Mouse (Mus musculus) layer of hippocampus, adult 2 months (tissue): ENCODE measurements around the gene Slc9a7. TPM values are rescaled to one million over a fixed set of nuclear protein-coding genes. Genes with fewer than 3 reads are reported as not detected.
A peak's percentile ranks its signal among the peaks of the same experiment; 100 is the strongest.

Experiments
- DNase-seq, 2 experiments: peaks; one replicate each; pipeline ENCODE4 v3.0.0; 2022; ENCODE audit warnings: low spot score in 2 of 2
- H3K27ac ChIP-seq: fragments of 200-600 bp; 2 replicates; pipeline ENCODE4 v1.8.1; 2022
- H3K4me3 ChIP-seq: fragments of 200-600 bp; 2 replicates; pipeline ENCODE4 v1.8.1; 2022; ENCODE audit warnings: mild to moderate bottlenecking
- CTCF ChIP-seq: fragments of 200-600 bp; conservative IDR thresholded peaks from 2 replicates; pipeline ENCODE4 v1.8.1; 2022; ENCODE audit warnings: antibody characterized with exemption, mild to moderate bottlenecking, moderate library complexity
- total RNA-seq, 2 experiments: library from RNA; stranded (reverse); gene quantifications; 2 replicates each; pipeline ENCODE4 v1.2.3; 2021

Gene Slc9a7
- total RNA-seq, 2 experiments from 2014 or later, result 62.9 to 65.6 TPM

DNA sequence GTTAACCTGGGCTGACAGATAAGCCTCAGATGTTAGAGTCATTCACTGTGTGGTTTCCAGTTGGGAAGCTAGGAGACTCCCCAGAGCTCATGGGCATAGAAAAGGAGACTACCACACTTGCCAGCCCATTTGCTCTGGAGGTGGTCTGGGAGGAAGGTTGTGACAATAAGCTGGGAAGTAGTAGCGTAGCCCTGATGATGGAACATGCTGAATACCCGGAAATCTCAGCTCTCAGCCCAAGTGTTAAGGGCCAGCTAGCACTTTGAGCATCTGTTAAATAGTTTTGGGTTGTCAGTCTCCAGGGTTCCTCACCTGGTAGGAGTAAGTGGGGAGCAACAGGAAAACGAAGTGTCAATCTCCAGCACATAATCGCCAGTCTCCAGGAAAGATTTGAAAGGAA, 221.4 kb downstream of the Slc9a7 start:
- no peak overlapping the region for H3K27ac ChIP-seq
- no peak for DNase-seq
- no peak for TF ChIP-seq CTCF
- H3K4me3 ChIP-seq, result no peak overlapping the region

DNA sequence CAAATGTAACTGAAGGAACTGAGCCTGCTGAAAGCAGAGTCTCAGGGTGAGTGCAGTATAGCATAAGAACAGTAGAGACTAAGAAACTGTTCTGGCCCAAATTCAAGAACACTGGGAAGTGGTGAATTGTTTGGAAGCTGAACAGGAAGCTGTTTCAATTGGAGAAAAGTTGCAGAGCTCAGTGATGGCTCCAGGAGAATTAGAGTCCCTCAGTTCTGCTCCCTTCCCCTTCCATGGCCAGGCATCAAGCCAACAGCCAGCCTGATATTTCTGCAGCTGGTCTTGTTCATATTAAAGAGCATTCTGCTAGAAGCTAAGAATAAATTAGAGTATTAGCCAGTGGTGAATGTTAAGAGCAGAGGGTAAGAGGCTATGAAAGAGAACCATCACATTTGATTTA, 225.0 kb downstream of the Slc9a7 start:
- Histone ChIP-seq H3K4me3 (no peak overlapping the region), H3K27ac (no peak overlapping the region; the same call in 1 of the 2 replicates)
- no peak for TF ChIP-seq CTCF
- DNase-seq, result no peak

DNA sequence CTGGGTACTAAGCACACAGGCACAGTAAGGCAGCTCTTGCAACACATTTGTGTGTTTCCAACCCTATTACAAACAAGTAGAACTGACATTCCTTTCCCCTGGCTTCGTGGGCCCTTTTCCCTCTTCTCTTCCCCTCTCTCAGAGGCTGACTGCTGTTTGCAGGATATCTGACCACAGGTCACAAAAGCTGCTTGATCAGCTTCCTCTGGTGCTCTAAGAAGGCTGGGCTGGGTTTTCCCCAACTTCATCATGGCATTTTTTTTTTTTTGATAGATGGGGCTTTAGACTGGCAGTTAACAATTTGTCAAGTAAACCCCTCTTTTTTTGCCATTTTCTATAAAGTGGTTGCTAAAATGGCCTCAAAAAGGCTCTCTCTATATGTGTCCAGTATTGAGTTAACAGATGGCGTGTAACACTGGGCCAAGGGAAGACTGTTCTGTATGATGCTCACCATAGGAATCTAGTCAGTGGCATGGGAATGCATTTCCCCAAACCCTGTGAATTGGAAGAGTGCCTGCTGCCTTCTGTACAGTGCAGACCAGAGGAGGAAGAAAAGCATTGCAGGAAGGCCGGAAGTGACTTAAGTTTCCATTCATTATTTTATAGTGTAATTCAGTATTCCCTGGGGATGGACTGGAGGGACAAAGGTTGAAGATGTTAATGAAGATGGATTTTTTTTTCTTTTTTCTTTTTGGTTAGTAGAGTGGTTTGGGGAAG, 229.7 kb downstream of the Slc9a7 start:
- no peak overlapping the region for H3K27ac ChIP-seq
- DNase-seq, result no peak
- no peak overlapping the region for H3K4me3 ChIP-seq
- TF ChIP-seq CTCF, result no peak

DNA sequence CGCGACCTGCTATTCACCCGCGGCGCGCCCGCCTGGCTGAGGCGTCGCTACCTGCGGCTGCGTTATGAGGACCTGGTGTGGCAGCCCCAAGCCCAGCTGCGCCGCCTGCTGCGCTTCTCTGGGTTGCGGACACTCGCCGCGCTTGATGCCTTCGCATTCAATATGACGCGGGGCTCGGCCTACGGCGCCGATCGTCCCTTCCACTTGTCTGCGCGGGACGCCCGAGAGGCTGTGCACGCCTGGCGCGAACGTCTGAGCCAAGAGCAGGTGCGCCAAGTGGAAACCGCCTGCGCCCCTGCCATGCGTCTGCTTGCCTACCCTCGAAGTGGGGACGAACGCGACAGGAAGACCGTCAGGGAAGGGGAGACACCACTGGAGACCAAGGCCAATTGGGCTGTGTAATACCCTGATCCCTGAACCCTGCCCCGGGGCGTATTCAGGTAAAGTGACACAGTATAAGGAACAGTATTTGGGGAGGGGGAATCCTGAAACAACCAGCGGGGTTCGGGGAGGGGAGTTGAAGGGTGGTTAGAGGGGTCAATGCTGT, 230.8 kb downstream of the Slc9a7 start:
- no peak for TF ChIP-seq CTCF
- DNase-seq, result no peak
- Histone ChIP-seq H3K4me3 (peak overlapping the region; percentile 56), H3K27ac (no peak overlapping the region)

DNA sequence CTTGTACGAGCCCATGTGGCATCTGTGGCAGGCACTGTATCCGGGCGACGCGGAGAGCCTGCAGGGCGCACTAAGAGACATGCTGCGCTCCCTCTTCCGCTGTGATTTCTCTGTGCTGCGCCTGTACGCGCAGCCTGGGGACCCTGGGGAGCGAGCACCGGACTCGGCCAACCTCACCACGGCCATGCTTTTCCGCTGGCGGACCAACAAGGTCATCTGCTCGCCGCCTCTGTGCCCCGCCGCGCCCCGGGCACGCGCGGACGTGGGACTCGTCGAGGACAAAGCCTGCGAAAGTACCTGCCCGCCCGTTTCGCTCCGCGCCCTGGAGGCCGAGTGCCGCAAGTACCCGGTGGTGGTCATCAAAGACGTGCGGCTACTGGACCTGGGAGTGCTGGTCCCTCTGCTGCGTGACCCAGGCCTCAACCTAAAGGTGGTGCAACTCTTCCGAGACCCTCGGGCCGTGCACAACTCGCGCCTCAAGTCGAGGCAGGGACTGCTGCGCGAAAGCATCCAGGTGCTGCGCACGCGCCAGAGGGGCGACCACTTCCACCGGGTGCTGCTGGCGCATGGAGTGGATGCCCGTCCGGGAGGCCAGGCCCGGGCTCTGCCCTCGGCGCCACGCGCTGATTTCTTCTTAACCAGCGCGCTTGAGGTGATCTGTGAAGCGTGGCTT, 231.4 kb downstream of the Slc9a7 start:
- peak; percentile 42 for TF ChIP-seq CTCF
- Histone ChIP-seq H3K4me3 (peak overlapping the region; percentile 56), H3K27ac (no peak overlapping the region)
- DNase-seq, result peak in 1 of 2 experiments; percentile 13

DNA sequence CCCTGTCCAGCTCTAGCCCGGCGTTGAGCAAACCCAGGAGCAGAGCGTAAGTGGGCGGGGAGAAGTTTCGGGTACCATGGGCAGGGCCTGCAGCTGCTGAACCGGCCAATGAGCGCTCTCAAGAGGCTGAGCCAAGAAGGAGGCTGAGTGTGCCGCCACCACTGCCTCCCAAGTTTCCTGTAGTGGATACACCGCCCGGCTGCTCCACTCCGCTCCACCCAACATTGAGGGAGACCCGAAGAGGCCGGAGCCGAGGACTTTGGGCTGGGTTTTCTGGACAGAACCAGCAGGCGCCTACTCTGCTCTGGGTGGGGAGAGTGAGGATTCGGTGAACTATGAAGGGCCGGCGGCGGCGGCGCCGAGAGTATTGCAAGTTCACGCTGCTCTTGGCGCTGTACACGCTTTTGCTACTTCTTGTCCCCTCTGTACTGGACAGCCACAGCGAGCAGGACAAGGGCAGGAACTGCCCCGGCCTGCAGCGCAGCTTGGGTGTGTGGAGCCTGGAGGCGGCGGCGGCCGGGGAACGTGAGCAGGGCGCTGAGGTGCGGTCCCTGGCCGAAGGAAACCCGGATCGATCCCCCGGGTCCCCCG, 232.1 kb downstream of the Slc9a7 start, which contains the start of gene Chst7:
Gene Chst7, plus strand, starts transcription at position 180 of the 591 bp plus-strand sequence.
- DNase-seq, result peak; percentile 15 to 27
- no peak; the same call in 1 of the 2 replicates for TF ChIP-seq CTCF
- Histone ChIP-seq H3K4me3 (peak within 1 kb of the TSS; percentile 56), H3K27ac (no peak within 1 kb of the TSS)

Other genes with a start within 250 kb of the Slc9a7 start
- gene Chst7, start 232.2 kb downstream of the Slc9a7 start, total RNA-seq, result 1 to 10 TPM; 2.6 to 4.6 TPM
- gene Rp2, start 72.7 kb upstream of the Slc9a7 start, total RNA-seq, result 10 to 100 TPM; 16.8 to 17.1 TPM
- 1 to 10 TPM; 7.2 to 7.6 TPM for gene Jade3, start 133.9 kb upstream of the Slc9a7 start, total RNA-seq